ENCODE assay signal across 9 mouse cellular contexts in the genomic region with DNA sequence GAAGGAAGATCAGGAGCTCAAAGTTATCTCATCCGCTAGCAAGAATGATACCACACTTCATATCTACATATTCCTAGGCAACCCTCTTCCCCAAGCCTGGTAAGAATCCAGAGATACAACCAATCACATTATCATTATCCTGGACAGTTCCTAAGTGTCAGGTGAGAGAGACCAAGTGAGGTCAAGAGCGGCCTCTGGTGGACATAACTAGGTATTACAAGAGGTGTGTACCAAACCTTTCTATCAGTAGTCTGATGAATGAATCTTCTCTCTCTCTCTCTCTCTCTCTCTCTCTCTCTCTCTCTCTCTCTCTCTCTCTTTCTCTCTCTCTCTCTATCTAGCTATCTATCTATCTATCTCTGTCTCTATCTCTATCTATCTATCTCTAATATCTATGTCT. TPM values are rescaled to one million over a fixed set of nuclear protein-coding genes. Genes with fewer than 3 reads are reported as not detected.
DNase-seq lines count a peak whose midpoint lies in the region; ATAC-seq and TF ChIP-seq lines count a peak whose summit lies in the region.
"Had no signal": no experiment of that assay in that cellular context is flagged by ENCODE, and none has a peak within 500 bp of the region (broad histone marks: within the 10 kb centered on the region; RNA-seq: fewer than 3 reads in every experiment).

No protein-coding gene starts in this region.

- H3K9me3 ChIP-seq in midbrain, embryonic 14.5 days (ENCODE audit: control insufficient read depth, low read length): no peaks in the 10 kb centered on the region
- H3K9me3 ChIP-seq in midbrain, embryonic 16.5 days (replicated peaks; ENCODE audit: control insufficient read depth, low read length, poor library complexity, severe bottlenecking): no peaks in the 10 kb centered on the region
- H3K9me3 ChIP-seq: midbrain, embryonic 12.5 days had no signal

- TF ChIP-seq CTCF in brain, embryonic 14.5 days (IDR thresholded peaks at IDR 0.05; ENCODE audit: borderline replicate concordance, extremely low read depth, insufficient read depth, insufficient read length): peak; percentile 74; the same call in 1 of the 2 replicates

- DNase-seq in frontal cortex, postnatal 25 days (ENCODE audit: low spot score in 2 of 2): no peak
- DNase-seq in midbrain, embryonic 14.5 days: peak; percentile 77
- DNase-seq in brain, embryonic 14.5 days (ENCODE audit: low read depth): peak; percentile 56
- peak; percentile 52 for DNase-seq in heart, postnatal 4 days
- no peak for DNase-seq in gastrocnemius, postnatal 4 days (ENCODE audit: low spot score in 2 of 2)

- WGBS in midbrain, embryonic 14.5 days: 5% methylated on average over 2 of the region's 2 CpGs
- 11% methylated on average over 2 of the region's 2 CpGs for WGBS in midbrain, embryonic 16.5 days

- no peaks in the 10 kb centered on the region for H3K36me3 ChIP-seq in midbrain, embryonic 14.5 days (ENCODE audit: control insufficient read depth, insufficient read depth, low read length)
- H3K36me3 ChIP-seq in midbrain, embryonic 16.5 days (ENCODE audit: control insufficient read depth, insufficient read depth, low read length): no peaks in the 10 kb centered on the region
- H3K36me3 ChIP-seq: midbrain, embryonic 12.5 days had no signal

- H3K4me2 ChIP-seq in midbrain, embryonic 14.5 days (ENCODE audit: low read length): no peak overlapping the region
- H3K4me2 ChIP-seq in midbrain, embryonic 16.5 days (ENCODE audit: low read length): no peak overlapping the region
- H3K4me2 ChIP-seq: midbrain, embryonic 12.5 days had no signal

- no peak for TF ChIP-seq POLR2A in brain, embryonic 14.5 days (IDR thresholded peaks at IDR 0.05; ENCODE audit: borderline replicate concordance, extremely low read depth, insufficient read depth, insufficient read length, poor library complexity, severe bottlenecking)

- peak; percentile 64 for ATAC-seq in frontal cortex, adult (ENCODE audit: low TSS enrichment)
- no peak for ATAC-seq in midbrain, embryonic 14.5 days (ENCODE audit: low FRiP score, low TSS enrichment)
- ATAC-seq in midbrain, embryonic 16.5 days: no peak
- ATAC-seq in neutrophil, adult 5-6 weeks (ENCODE audit: extremely low read depth, insufficient number of reproducible peaks, low FRiP score, poor library complexity, severe bottlenecking): peak; percentile 55; the same call in 1 of the 2 replicates

- no peak overlapping the region for H3K9ac ChIP-seq in midbrain, embryonic 14.5 days (replicated peaks; ENCODE audit: low read length)
- no peak overlapping the region for H3K9ac ChIP-seq in midbrain, embryonic 16.5 days (ENCODE audit: low read depth, low read length)
- H3K9ac ChIP-seq: midbrain, embryonic 12.5 days had no signal

- H3K4me1 ChIP-seq in midbrain, embryonic 14.5 days (ENCODE audit: control insufficient read depth, insufficient read depth, low read length): no peaks in the 10 kb centered on the region
- peaks cover 2% of the 10 kb centered on the region; the same call in 1 of the 2 replicates for H3K4me1 ChIP-seq in midbrain, embryonic 16.5 days (ENCODE audit: control insufficient read depth, insufficient read depth, low read length)
- H3K4me1 ChIP-seq: midbrain, embryonic 12.5 days had no signal

- H3K4me3 ChIP-seq in midbrain, embryonic 14.5 days (replicated peaks; ENCODE audit: low read depth, low read length): no peak overlapping the region
- no peak overlapping the region for H3K4me3 ChIP-seq in midbrain, embryonic 16.5 days (ENCODE audit: low read depth, low read length)
- H3K4me3 ChIP-seq: midbrain, embryonic 12.5 days had no signal

- no peak overlapping the region for H3K27ac ChIP-seq in midbrain, embryonic 14.5 days (replicated peaks; ENCODE audit: low read depth, low read length)
- no peak overlapping the region for H3K27ac ChIP-seq in midbrain, embryonic 16.5 days (ENCODE audit: low read length)
- H3K27ac ChIP-seq: midbrain, embryonic 12.5 days had no signal

- H3K27me3 ChIP-seq in midbrain, embryonic 14.5 days (ENCODE audit: control insufficient read depth, insufficient read depth, low read length): no peaks in the 10 kb centered on the region
- H3K27me3 ChIP-seq in midbrain, embryonic 16.5 days (ENCODE audit: control insufficient read depth, insufficient read depth, low read depth, low read length): no peaks in the 10 kb centered on the region
- H3K27me3 ChIP-seq: midbrain, embryonic 12.5 days had no signal

RNA-seq across cellular contexts. Expression of a gene that starts 20.0 kb away (rescaled TPM):
- 0.13 and 0.28 TPM in 2 replicates for polyA plus RNA-seq in midbrain, embryonic 14.5 days (2014; fragmentation: Nextera tagmentation; extraction: Ambion mirVana)
- 0.15 TPM in 2 replicates for polyA plus RNA-seq in midbrain, embryonic 16.5 days (2015; fragmentation: Nextera tagmentation; extraction: Ambion mirVana)
- polyA plus RNA-seq in brain, embryonic 14.5 days (2012; rRNA removed): 0.10 and 0.33 TPM in 2 replicates
- total RNA-seq in heart, postnatal 4 days (2021): under 1 TPM in 1 of 2 experiments, not detected in 1; 0.14 TPM
- not detected in 2 replicates for total RNA-seq in neutrophil, adult 5-6 weeks (2017)
- total RNA-seq in gastrocnemius, postnatal 4 days (2021): under 1 TPM in 1 of 2 experiments, not detected in 1; 0.83 TPM

RNA-seq across cellular contexts. Expression of a gene that starts 55.1 kb away (rescaled TPM):
- 111 and 112 TPM in 2 replicates for polyA plus RNA-seq in midbrain, embryonic 14.5 days (2014; fragmentation: Nextera tagmentation; extraction: Ambion mirVana)
- 97.6 and 97.7 TPM in 2 replicates for polyA plus RNA-seq in midbrain, embryonic 16.5 days (2015; fragmentation: Nextera tagmentation; extraction: Ambion mirVana)
- 43.8 and 44.1 TPM in 2 replicates for polyA plus RNA-seq in brain, embryonic 14.5 days (2012; rRNA removed)
- 100 to 1,000 TPM; 167 to 178 TPM for total RNA-seq in heart, postnatal 4 days (2021)
- 39.2 and 53.7 TPM in 2 replicates for total RNA-seq in neutrophil, adult 5-6 weeks (2017)
- 100 to 1,000 TPM; 187 to 191 TPM for total RNA-seq in gastrocnemius, postnatal 4 days (2021)

RNA-seq across cellular contexts. Expression of a gene that starts 58.7 kb away (rescaled TPM):
- polyA plus RNA-seq in midbrain, embryonic 14.5 days (2014; fragmentation: Nextera tagmentation; extraction: Ambion mirVana): 0.35 and 1.2 TPM in 2 replicates
- 1.1 and 1.2 TPM in 2 replicates for polyA plus RNA-seq in midbrain, embryonic 16.5 days (2015; fragmentation: Nextera tagmentation; extraction: Ambion mirVana)
- polyA plus RNA-seq in brain, embryonic 14.5 days (2012; rRNA removed): 0.92 and 2.0 TPM in 2 replicates
- total RNA-seq in heart, postnatal 4 days (2021): 10 to 100 TPM; 13.7 to 20.6 TPM
- 33.6 and 34.1 TPM in 2 replicates for total RNA-seq in neutrophil, adult 5-6 weeks (2017)
- total RNA-seq in gastrocnemius, postnatal 4 days (2021): 10 to 100 TPM; 22.5 to 27.7 TPM

Comparison
In these comparisons a context has a peak if more than half of its experiments do, and no peak if none do; other contexts are left out.
1. ATAC-seq: peak in frontal cortex, adult (single experiment) and neutrophil, adult 5-6 weeks (single experiment); none in midbrain, embryonic 14.5 days (single experiment) and midbrain, embryonic 16.5 days (single experiment).
2. DNase-seq: peak in midbrain, embryonic 14.5 days (single experiment), brain, embryonic 14.5 days (single experiment) and heart, postnatal 4 days (single experiment); none in frontal cortex, postnatal 25 days (0 of 2) and gastrocnemius, postnatal 4 days (0 of 2).